Mouse (Mus musculus) heart, postnatal 0 days (tissue): ENCODE results near the gene Oasl1.

Experiments used
- CTCF ChIP-seq: IDR thresholded peaks from 2 replicates; pipeline ENCODE4 v1.5.1; 2016; ENCODE audit warnings: antibody characterized with exemption, control low read depth, low read depth
- EP300 ChIP-seq: IDR thresholded peaks from 2 replicates; pipeline ENCODE4 v1.6.1; 2016; ENCODE audit warnings: antibody characterized with exemption, low read depth

- no peak for TF ChIP-seq CTCF
- no peak for TF ChIP-seq EP300
Measured at GRCm38 (mm10) chr5:114951279-114951880, 28.3 kb downstream of the Oasl1 start.
